Mouse (Mus musculus) neural tube, embryonic 14.5 days (tissue): ENCODE results near the gene Ace. TPM values are rescaled to one million over a fixed set of nuclear protein-coding genes. Genes with fewer than 3 reads are reported as not detected.
A peak's percentile ranks its signal among the peaks of the same experiment; 100 is the strongest.

Experiments used
- ATAC-seq: fragments of 200-750 bp; cut with Nextera tagmentation; 2 replicates; pipeline ENCODE4 v1.8.0; 2017; ENCODE audit warnings: low read depth, mild to moderate bottlenecking, moderate TSS enrichment, moderate library complexity
- H3K27ac ChIP-seq: fragments of 300-500 bp; sonication (generic); 2 replicates; pipeline ENCODE4 v1.5.1; 2014; ENCODE audit warnings: low read depth, mild to moderate bottlenecking, control low read depth, low read length, moderate library complexity, mixed read lengths
- H3K27me3 ChIP-seq: fragments of 300-500 bp; sonication (generic); 2 replicates; pipeline ENCODE4 v1.6.1; 2014; ENCODE audit warnings: low read length; ENCODE audit not compliant: control insufficient read depth, insufficient read depth
- H3K36me3 ChIP-seq: fragments of 300-500 bp; sonication (generic); 2 replicates; pipeline ENCODE4 v1.6.1; 2014; ENCODE audit warnings: low read length, mixed read lengths; ENCODE audit not compliant: control insufficient read depth, insufficient read depth
- H3K4me1 ChIP-seq: fragments of 300-500 bp; sonication (generic); 2 replicates; pipeline ENCODE4 v1.6.1; 2014; ENCODE audit warnings: low read length; ENCODE audit not compliant: control insufficient read depth, insufficient read depth
- H3K4me2 ChIP-seq: fragments of 300-500 bp; sonication (generic); 2 replicates; pipeline ENCODE4 v1.6.1; 2014; ENCODE audit warnings: mild to moderate bottlenecking, low read depth, low read length, control low read depth
- H3K4me3 ChIP-seq: fragments of 300-500 bp; sonication (generic); 2 replicates; pipeline ENCODE4 v1.5.1; 2014; ENCODE audit warnings: low read depth, low read length, control low read depth, mixed read lengths
- H3K9ac ChIP-seq: fragments of 300-500 bp; sonication (generic); replicated peaks from 2 replicates; pipeline ENCODE4 v1.6.1; 2014; ENCODE audit warnings: low read depth, mild to moderate bottlenecking, control low read depth, low read length, mixed read lengths
- H3K9me3 ChIP-seq: fragments of 300-500 bp; sonication (generic); 2 replicates; pipeline ENCODE4 v1.6.1; 2016; ENCODE audit warnings: low read length; ENCODE audit not compliant: control insufficient read depth
- WGBS: fragments of 180-500 bp; shearing (Covaris S2); extraction: QIAGEN DNeasy Blood & Tissue Kit; methylation state at CpG from one replicate; pipeline ENCODE4 v1.1.7; 2014; 5-methylcytosine and 5-hydroxymethylcytosine counted together
- polyA plus RNA-seq: library from polyadenylated mRNA; unstranded; fragments of >200 nt; fragmentation: Nextera tagmentation; extraction: Ambion mirVana; gene quantifications from 2 replicates; pipeline ENCODE4 v1.2.1, GENCODE M21; 2014

Ace gene
- polyA plus RNA-seq, 1 experiment from 2014 or later = 4.0 TPM

GRCm38 (mm10) chr11:105944126-105944621, 23.6 kb upstream of the Ace start:
- 0 out of 2 replicates have a peak overlapping the region, but pooled peaks have one; percentile 22 for H3K27ac ChIP-seq
- WGBS = under 1% methylated on average over 57 of the region's 59 CpGs

GRCm38 (mm10) chr11:105944770-105945672, 22.7 kb upstream of the Ace start:
- H3K36me3 ChIP-seq = no peaks in the 10 kb centered on the region
- H3K27ac ChIP-seq = no peak overlapping the region
- peaks cover 8% of the 10 kb centered on the region; the same call in 1 of the 2 replicates for H3K4me1 ChIP-seq
- H3K9me3 ChIP-seq = no peaks in the 10 kb centered on the region
- ATAC-seq = no peak
- no peak overlapping the region; the same call in 1 of the 2 replicates for H3K9ac ChIP-seq
- 76% methylated on average over 16 of the region's 16 CpGs for WGBS
- peak overlapping the region; percentile 61 for H3K4me3 ChIP-seq
- H3K27me3 ChIP-seq = 0 out of 2 replicates have a peak, but pooled peaks cover 3% of the 10 kb centered on the region
- peak overlapping the region; percentile 84 for H3K4me2 ChIP-seq

More at GRCm38 (mm10) chr11:105944126-105944621, 23.6 kb upstream of the Ace start:
- peak; percentile 82 for ATAC-seq
- peak overlapping the region; percentile 61 for H3K4me3 ChIP-seq
- H3K36me3 ChIP-seq = no peaks in the 10 kb centered on the region
- H3K27me3 ChIP-seq = 0 out of 2 replicates have a peak, but pooled peaks cover 3% of the 10 kb centered on the region
- peak overlapping the region; percentile 63 for H3K9ac ChIP-seq
- H3K9me3 ChIP-seq = no peaks in the 10 kb centered on the region
- H3K4me1 ChIP-seq = peaks cover 8% of the 10 kb centered on the region; the same call in 1 of the 2 replicates
- peak overlapping the region; percentile 84 for H3K4me2 ChIP-seq

- 61% methylated on average over 11 of the region's 11 CpGs for WGBS
- Histone ChIP-seq H3K9me3 (no peaks in the 10 kb centered on the region), H3K9ac (no peak overlapping the region), H3K4me2 (no peak overlapping the region), H3K4me1 (peaks cover 8% of the 10 kb centered on the region; the same call in 1 of the 2 replicates), H3K36me3 (no peaks in the 10 kb centered on the region), H3K27ac (no peak overlapping the region), H3K4me3 (no peak overlapping the region), H3K27me3 (0 out of 2 replicates have a peak, but pooled peaks cover 3% of the 10 kb centered on the region)
- no peak for ATAC-seq
Observed at GRCm38 (mm10) chr11:105946694-105947154, 21.0 kb upstream of the Ace start.

- ATAC-seq = no peak
- Histone ChIP-seq H3K27me3 (no peaks in the 10 kb centered on the region), H3K4me2 (no peak overlapping the region), H3K9me3 (no peaks in the 10 kb centered on the region), H3K4me1 (peaks cover 5% of the 10 kb centered on the region; the same call in 1 of the 2 replicates), H3K27ac (no peak overlapping the region), H3K4me3 (no peak overlapping the region), H3K36me3 (no peaks in the 10 kb centered on the region), H3K9ac (no peak overlapping the region)
- 82% methylated on average over 2 of the region's 2 CpGs for WGBS
Observed at GRCm38 (mm10) chr11:105948255-105948654, 19.5 kb upstream of the Ace start.

GRCm38 (mm10) chr11:105950519-105950918, 17.2 kb upstream of the Ace start:
- H3K4me1 ChIP-seq = no peaks in the 10 kb centered on the region
- no peak for ATAC-seq
- H3K4me3 ChIP-seq = no peak overlapping the region
- no peaks in the 10 kb centered on the region for H3K36me3 ChIP-seq
- 81% methylated on average over 4 of the region's 4 CpGs for WGBS
- no peak overlapping the region for H3K9ac ChIP-seq
- H3K9me3 ChIP-seq = no peaks in the 10 kb centered on the region
- H3K27ac ChIP-seq = no peak overlapping the region
- no peak overlapping the region for H3K4me2 ChIP-seq
- no peaks in the 10 kb centered on the region for H3K27me3 ChIP-seq

- no peaks in the 10 kb centered on the region for H3K36me3 ChIP-seq
- H3K4me3 ChIP-seq = no peak overlapping the region
- H3K9ac ChIP-seq = no peak overlapping the region
- no peak overlapping the region for H3K27ac ChIP-seq
- H3K9me3 ChIP-seq = no peaks in the 10 kb centered on the region
- WGBS = 54% methylated on average over 3 of the region's 3 CpGs
- no peak overlapping the region for H3K4me2 ChIP-seq
- H3K4me1 ChIP-seq = no peaks in the 10 kb centered on the region
- H3K27me3 ChIP-seq = no peaks in the 10 kb centered on the region
- no peak for ATAC-seq
Observed at GRCm38 (mm10) chr11:105951601-105952044, 16.1 kb upstream of the Ace start.

GRCm38 (mm10) chr11:105952111-105952510, 15.6 kb upstream of the Ace start:
- H3K9ac ChIP-seq = no peak overlapping the region
- H3K4me2 ChIP-seq = no peak overlapping the region
- no peaks in the 10 kb centered on the region for H3K27me3 ChIP-seq
- H3K27ac ChIP-seq = no peak overlapping the region
- H3K4me3 ChIP-seq = no peak overlapping the region
- 89% methylated on average over 9 of the region's 9 CpGs for WGBS
- no peaks in the 10 kb centered on the region for H3K4me1 ChIP-seq
- no peak for ATAC-seq
- H3K9me3 ChIP-seq = no peaks in the 10 kb centered on the region
- no peaks in the 10 kb centered on the region for H3K36me3 ChIP-seq

- Histone ChIP-seq H3K9me3 (no peaks in the 10 kb centered on the region), H3K4me1 (no peaks in the 10 kb centered on the region), H3K4me3 (no peak within 1 kb of the TSS), H3K9ac (no peak within 1 kb of the TSS), H3K27me3 (no peaks in the 10 kb centered on the region), H3K4me2 (no peak within 1 kb of the TSS), H3K36me3 (no peaks in the 10 kb centered on the region), H3K27ac (no peak within 1 kb of the TSS)
- 79% methylated on average over 12 of the region's 12 CpGs for WGBS
- ATAC-seq = no peak
Observed at GRCm38 (mm10) chr11:105952911-105953386, 14.8 kb upstream of the Ace start, which contains the start of gene Cyb561. TSS of gene Cyb561 (minus strand) at chr11:105953336.

- ATAC-seq = no peak
- H3K9me3 ChIP-seq = no peaks in the 10 kb centered on the region
- 80% methylated on average over 6 of the region's 6 CpGs for WGBS
- H3K9ac ChIP-seq = no peak overlapping the region
- no peak overlapping the region for H3K4me2 ChIP-seq
- no peak overlapping the region for H3K27ac ChIP-seq
- no peaks in the 10 kb centered on the region for H3K27me3 ChIP-seq
- no peaks in the 10 kb centered on the region for H3K4me1 ChIP-seq
- no peak overlapping the region for H3K4me3 ChIP-seq
- H3K36me3 ChIP-seq = no peaks in the 10 kb centered on the region
Observed at GRCm38 (mm10) chr11:105953402-105953801, 14.3 kb upstream of the Ace start.
